Mouse (Mus musculus) c-Kit-positive CD71-positive TER-119-positive erythroid progenitor cells, embryonic 14.5 days (primary cell): ENCODE measurements around the gene Zfp710.

ENCODE experiments used
- DNase-seq: peaks from one replicate; pipeline ENCODE4 v3.0.0-alpha.2; 2013; ENCODE audit warnings: low spot score

The Zfp710 gene

DNA sequence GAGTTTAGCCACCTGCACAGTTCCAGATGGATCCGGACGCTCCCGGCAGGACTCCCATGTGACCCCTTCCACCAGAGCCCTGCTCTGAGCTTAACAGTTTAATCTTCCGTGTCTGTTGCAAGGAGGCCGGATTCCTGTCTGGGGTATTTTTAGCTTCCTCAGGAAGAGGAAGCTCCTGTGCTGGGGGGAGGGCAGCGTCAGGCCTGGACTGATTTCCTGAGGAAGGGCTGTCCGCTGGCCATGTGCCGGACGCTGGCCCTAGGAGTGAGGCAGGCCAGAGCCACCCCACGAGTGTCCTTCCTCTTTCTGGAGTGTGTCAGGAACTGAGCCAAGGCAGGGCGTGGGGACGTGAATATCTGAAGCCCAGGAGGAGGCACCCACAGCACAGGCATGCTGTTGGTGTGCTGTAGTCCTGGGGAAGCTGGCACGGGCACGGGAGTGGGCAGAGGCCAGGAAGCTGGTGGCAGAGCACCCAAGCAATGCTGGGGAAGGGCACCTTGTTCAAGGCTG is 54.2 kb downstream of the Zfp710 start:
- no peak for DNase-seq

DNA sequence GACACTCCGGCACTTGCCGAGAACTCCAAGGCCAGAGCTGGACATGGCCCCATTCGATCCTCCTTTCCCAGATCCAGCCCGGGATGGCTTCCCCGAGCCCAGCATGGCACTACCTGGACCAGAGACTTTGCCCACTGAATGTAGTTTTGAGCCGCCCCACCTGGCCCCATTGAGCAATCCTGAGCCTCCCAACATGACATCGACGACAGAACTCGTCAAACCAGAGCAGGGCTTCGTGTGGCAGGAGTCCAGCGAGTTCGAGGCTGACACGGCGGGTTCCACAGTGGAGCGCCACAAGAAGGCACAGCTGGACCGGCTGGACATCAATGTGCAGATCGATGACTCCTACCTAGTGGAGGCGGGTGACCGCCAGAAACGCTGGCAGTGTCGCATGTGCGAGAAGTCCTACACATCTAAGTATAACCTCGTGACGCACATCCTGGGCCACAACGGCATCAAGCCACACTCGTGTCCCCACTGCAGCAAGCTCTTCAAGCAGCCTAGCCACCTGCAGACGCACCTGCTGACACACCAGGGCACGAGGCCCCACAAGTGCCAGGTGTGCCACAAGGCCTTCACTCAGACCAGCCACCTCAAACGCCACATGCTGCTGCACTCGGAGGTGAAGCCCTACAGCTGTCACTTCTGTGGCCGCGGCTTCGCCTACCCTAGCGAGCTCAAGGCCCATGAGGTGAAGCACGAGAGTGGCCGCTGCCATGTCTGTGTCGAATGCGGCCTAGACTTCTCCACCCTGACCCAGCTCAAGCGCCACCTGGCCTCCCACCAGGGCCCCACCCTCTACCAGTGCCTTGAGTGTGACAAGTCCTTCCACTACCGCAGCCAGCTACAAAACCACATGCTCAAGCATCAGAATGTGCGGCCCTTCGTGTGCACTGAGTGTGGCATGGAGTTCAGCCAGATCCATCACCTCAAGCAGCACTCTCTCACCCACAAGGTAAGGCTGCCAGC is 57.3 kb downstream of the Zfp710 start:
- no peak for DNase-seq

DNA sequence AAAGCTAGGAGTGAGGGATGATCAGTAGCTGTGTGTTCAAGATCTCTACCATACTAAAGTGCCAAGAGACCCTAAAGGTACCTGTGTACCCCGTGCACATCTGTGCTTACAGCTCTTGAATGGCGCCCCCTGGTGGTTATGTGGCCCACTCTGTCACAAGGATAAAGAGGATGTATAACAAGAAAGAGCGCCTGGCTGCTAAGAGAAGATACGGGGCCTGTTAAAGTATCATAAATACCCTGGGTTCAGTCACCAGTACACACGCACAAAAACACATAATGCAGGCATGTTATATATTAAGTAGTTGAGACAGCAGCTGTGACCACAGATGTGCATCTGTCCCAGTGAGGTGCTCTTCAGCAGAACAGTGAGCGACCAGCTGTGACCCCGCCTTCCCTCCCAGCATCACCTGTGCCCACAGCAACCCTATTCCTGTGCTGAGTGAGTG is 59.9 kb downstream of the Zfp710 start:
- DNase-seq, result peak; percentile 79

DNA sequence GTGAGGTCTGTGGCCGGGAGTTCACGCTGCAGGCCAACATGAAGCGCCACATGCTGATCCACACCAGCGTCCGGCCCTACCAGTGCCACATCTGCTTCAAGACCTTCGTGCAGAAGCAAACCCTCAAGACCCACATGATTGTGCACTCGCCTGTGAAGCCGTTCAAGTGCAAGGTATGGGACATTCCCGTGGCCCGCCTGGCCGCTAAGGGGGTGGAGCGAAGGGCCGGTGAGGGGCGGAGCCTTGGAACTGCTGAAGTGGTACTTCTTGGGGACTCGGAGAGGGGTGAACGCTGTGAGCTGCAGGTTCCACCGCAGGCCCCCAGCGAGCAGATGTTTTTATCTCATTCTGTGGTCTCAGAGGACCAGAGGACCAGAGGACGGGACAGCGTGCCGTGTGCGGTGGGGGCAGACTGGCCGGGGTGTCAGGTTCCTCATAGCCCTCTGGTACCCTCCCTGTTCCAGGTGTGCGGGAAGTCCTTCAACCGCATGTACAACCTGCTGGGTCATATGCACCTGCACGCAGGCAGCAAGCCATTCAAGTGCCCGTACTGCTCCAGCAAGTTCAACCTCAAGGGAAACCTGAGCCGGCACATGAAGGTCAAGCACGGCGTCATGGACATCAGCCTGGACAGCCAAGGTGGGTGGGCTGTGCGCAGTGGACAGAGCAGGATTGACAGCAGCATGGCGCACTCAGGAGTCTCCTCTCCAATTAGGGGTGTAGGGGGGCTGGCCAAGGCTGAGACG is 61.5 kb downstream of the Zfp710 start:
- DNase-seq, result no peak

DNA sequence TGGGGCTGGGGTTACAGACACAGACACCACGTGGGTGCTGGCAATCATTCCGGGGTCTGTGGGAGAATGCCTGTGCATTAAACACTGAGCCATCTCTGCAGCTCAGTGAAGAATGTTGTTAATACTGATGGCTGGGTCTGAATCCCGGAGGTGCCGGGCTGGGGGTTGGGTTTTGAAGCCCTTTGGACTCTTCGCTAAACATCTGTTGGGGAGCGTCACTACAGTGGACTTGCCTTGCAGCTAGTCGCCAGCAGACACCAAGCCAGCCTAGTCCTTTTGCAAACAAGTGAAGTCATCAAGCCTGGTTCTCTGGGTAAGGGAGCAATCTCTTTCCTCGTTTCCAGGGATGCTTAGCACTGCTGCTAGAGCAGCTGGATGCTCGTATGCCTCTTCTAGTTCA is 63.6 kb downstream of the Zfp710 start:
- DNase-seq, result no peak

DNA sequence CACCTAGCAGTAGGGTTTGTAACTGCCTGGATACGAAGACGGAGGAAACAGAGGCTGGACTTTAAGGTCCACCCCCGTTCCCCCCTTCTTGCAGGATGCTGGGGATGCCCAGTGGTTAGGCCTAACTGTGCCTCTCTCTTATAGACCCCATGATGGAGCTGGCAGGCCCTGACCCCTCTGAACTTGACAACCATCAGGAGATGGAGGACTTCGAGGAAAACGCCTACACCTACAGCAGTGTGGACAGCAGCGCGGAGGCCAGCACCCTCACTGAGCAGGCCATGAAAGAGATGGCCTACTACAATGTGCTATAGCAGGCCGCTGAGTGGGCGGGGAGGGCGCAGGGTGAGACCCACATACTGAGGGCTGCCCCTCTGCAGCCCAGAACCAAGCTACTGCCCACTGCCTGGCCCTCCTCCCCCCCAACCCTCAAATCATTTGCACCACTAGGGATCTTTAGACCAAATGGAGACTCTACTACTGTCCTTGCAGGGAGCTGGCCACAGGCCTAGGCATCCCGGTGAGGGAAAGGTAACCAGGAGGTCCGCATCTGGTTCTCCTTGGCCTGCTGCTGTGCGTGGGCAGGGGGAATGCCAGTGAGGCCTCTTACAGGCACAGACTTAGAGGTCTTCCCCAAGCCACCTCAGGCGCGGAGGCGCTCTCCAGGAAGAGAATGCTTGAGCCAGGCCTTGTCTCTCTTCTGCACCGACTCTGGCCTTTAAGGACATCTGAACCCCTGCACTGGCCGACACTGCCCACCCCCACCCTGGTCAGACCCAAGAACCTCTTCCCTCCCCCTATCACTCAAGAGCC is 65.8 kb downstream of the Zfp710 start:
- no peak for DNase-seq

DNA sequence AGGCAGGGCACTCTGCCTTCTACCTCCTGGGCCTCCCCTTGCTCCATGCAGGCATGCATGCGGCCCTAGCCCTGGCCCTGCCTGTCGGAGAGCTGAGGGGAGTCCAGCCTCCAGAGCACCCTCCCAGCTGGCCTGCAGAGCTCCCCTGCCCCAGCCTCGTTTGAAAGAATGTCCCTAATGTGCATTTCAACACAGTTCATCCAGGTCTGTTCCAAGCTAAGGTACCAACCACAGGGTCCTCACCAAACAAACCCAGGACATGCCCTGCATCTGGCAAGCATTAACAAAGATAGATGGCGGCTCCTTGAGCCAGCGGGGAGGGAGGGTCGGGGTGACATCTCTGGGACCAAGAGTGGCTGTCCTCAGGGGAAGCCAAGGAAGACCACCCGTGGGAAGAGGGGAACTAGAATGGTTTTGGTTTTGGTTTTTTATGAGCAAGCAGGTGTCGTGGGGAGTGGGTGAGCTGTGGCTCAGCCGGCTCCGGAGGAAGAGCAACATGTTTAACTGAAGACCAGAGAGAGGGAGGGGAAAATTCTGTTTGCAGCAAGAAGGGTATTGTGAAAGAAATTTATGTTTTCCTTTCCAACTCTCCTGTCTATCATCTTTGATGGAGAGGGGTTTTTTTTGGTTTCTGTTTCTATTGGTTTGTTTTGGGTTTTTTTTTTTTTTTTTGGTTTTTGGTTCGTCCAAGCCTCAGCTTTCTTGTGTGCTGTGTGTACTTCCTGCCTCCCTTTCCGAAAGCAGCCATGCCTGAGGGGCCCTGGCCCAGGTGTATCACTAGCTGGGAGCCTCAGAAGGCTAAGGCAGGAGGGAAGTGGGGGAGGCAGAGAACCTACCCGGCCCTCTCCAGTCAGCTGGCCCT is 66.6 kb downstream of the Zfp710 start:
- DNase-seq, result no peak

DNA sequence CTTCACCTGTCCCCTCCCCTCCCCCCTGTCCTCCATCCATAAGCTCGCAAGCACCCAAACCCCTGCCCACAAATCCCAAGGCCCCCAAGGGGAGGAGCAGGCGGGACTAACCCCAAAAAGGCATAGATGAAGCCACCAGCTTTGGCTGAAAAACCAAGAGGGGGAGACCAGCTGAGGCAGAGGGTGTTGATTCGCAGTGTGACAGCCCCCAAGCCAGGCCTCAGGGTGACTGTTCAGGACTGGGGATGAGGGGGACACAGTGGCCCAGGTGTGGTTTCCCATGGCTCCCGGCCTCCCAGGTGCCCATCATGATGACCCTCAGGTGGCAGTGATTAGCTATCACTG is 67.2 kb downstream of the Zfp710 start:
- DNase-seq, result no peak

DNA sequence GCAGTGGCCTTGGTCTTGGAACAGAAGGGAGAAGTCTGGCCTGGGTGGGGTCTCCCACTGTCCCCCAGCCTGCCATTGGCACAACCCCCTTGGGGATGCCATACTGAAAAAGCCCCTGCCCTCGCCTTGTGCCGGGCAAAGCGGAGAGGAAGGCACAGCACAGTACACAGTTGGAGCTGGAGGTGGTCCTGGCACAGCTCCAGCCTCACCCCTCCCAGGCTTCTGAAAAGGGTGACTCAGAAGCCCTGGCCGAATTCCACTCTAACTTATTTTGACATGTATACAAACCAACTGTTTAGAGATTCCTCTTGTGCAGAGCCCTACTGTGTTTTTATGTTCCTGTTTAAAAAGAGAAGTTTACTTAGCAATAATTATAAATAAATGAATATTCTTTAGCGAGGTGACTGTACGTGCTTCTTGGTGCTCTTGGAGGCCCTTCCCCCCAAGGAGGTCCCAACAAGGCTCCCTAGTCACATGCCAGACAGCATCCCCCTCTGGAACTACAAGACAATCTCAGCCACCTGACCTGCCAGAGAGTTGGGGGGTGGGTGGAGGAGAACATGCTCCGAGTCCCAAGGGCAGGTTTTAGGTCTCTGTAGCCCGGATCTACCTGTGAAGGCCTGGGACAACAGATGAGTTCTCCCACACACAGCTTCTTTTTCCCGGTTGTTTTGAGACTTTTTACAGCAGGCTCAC is 67.9 kb downstream of the Zfp710 start:
- no peak for DNase-seq

DNA sequence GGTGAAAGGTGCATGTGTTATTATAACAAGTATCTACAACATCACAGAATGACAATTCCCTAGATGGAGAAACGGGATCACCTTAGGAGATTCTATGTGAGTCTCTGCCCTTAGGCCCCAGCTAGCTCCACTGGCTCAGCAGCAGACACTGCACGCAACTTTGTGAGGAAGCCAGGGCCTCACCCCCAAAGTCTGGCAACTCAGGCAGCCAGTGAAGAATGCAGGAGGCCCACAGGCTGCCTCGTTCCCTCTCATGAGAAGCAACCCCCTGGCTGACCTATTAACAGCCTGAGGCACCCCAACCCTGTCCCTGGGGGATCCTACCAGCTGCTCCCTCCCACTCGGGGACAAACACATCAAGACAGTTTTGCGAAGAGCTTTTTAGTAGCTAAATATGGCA is 69.9 kb downstream of the Zfp710 start:
- DNase-seq, result no peak

DNA sequence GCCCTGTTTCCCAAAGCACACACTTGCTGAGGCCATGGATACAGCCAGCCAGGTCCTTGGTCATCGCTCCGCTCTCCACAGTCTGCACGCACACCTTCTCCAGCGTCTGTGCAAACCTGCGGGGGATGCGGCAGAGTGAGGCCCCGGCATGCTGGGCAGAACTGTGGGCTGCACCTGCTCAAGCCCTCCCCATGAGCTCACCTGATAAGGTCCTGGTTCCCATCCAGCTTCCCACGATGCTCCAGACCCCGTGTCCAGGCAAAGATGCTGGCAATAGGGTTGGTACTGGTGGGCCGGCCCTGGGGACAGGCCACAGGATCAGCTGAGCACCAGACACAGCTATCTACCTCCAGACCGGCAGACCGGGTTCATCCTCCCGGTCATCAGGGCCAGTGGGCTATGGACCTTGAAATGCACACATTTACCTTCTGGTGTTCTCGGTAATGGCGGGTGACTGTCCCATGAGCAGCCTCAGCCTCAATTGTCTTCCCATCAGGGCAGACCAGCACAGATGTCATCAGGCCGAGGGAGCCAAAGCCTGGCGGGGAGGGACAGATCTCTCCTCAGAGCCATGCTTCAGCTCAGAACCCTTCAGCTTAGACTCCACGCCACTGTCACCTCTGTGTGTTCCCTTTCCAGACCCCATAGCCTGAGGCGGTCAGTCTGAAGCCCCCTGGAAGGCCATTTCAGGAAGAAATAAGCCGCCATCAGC is 71.1 kb downstream of the Zfp710 start:
- no peak for DNase-seq

DNA sequence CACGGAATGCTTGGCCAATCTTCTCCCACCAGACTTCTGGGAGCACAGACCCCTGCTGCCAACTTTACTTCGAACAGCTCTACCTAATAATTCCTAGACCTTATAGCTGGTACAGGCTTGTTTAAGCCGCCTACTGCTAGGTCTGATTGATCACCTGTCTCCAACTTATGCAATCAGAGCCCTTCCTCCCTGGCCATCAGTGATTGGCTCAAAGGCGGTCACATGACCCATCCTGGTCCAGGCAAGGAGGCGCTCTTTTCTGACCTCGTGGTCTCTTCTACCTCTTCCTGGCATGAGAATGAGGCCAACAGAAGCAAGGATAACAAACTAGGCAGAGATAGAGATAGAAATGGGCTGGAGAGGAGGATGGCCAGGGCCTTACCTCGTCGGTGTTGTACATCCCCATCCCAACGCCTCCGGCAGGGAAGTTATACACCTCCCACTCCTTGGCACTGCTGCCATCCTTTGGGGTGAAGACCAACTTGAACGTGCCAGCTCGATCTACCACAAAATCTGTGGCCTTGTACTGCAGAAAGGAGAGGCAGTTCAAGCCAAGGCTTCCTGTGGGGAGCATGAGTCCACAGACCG is 73.9 kb downstream of the Zfp710 start:
- no peak for DNase-seq

DNA sequence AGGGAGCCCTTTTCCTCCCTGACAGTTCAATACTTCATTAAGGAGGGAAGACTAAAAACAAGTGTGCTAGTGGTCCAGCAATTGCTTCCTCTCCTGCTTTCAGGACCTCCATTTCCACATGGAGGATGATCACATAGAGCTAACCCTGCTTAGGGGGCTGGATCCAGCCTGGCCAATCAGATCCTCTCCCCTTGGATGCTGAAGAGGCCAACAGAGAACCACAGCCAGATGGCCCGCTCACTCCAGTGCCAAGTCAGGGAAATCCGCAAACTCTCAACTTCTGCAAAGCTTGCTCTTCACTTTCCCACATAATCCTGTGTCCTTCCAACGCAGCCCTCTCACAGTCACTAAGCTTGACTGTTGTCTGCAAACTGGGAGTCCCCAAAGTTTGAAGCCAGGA is 78.7 kb downstream of the Zfp710 start:
- no peak for DNase-seq

DNA sequence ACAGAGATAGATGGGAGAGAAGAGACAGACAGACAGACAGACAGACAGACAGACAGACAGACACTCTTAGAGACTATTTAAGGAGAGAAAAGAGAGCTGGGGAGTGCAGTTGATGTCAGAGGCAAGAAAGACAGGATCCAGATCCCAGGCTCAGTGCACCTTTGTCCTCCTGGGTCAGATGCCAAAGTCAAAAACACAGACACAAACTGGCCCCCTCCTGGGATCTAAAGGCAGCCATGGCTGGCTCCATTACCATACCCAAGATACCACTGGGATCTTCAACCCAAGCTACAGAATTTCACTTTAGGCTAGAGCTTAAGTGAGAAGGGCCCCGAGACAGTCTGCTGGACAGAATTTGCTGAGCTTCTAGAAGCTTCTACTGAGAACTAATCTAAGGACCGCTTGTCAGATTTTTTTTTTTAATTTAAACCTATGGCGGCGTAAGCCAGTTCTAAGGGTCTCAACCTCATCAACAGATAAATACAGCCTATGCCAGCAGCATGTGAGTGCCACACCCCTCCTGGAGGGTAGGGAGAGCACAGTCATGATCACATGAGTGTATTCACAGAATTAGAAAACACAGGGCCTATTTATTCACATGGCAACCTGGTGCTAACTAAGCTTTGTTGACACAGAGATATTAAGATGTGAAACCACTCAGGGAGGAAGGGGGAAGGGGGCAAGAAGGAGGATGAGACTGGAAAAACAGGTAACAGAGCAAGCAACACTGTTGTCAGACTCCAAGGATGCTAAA is 81.2 kb downstream of the Zfp710 start:
- DNase-seq, result no peak

DNA sequence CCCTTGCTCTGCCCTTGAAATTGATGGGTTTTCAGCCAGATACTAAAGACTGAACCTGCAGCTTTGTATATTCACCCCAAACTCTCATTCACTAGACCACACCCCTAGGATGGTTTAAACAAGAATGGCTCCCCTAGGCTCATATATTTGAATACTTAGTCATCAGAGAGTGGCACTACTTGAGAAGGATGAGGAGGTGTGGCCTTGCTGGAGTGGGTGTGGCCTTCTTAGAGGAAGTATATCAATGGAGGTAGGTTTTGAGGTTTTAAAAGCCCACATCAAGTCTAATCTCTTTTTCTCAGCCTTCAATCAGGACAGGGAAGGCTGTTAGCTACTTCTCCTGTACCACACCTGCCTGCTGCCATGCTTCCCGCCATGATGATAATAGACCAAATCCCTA is 81.8 kb downstream of the Zfp710 start:
- DNase-seq, result no peak

DNA sequence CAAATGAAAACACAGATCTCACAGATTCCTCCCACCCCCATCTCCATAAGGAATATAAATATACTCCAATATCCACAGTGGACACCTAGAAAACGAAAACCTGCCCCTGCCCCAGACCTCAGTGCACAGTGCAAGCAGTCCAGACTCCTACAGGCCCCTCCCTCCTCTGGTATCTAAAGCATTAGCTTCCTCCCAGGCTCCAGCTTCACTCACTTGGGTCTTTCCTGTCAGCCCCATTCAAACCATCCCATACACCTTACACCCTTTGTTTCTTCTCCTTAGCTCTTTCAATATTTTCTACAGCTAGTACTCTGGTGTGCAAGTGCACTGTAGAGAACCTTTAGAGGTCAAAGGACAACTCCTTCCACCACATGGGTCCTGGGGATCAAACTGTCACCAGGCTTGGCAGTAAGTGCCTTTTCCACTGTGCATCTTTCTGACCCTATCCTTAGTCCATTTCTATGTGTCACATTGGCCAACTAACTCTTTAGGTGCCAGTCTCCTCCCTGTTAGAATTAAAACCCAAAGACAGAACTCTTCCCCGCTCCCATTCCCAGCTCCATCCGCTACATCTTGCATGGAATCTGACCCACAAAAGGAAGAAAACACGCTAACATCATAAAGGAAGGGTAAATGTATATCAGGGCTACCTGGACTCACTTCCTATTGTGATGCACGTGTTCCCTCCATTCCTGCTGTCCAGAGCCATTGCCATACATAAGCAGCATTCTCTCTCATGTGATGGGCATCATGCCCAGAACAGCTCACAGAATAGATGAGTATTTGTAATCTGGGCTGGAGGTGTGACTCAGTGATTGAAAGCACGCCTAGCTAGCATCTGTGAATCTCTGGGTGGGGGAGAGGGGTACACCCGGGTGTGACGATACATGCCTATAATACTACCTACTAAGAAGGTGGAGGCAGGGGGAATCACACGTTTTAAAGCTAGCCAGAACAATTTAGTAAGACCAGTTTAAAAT is 86.7 kb downstream of the Zfp710 start:
- no peak for DNase-seq

DNA sequence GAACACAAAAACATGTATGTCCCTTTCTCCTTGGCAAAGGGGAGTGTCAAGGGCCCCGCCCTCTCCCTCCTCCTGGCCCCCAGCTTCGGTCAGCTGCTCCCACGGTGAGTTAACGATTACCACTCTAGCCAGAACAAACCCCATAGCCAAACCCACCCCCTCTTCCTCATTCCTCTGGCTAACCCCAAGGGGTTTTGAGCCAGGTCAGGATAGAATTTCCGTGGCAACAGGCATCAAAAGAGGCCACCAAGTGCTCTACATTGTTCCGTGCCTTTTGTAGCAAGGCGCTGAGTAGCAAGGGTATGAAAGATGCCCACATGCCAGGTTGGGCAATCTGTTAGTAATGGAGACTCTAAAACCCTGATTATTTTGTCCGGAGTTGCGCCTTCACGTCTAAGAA is 89.4 kb downstream of the Zfp710 start:
- no peak for DNase-seq
